Mouse (Mus musculus) cerebellum, postnatal 10 days (tissue): ENCODE measurements around the gene Egln3.

Source experiments
- DNase-seq, 2 experiments: peaks; one replicate each; pipeline ENCODE4 v3.0.0; 2021; ENCODE audit warnings: mixed read lengths in 2 of 2

Egln3 gene

GRCm38 (mm10) chr12:54202276-54202675 lies 1.4 kb downstream of the Egln3 start:
- no peak for DNase-seq

DNA sequence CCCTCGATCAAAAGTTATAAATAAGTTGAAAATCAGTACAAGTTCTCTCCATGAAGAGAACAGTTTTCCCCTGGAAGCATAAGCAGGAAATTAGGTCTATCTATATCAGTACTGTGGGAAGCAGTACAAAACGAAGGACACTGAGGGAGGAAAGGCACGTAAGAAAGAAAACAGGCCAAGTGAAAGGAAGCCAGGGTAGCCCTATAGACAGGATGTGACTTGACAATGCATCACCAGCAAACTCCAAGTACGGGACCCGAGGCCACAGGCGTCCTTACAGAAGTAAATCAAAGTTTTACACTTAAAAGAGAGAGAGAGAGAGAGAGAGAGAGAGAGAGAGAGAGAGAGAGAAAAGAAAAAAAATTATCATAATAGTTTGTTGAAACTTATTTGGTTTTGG lies 2.8 kb downstream of the Egln3 start:
- no peak for DNase-seq

- DNase-seq, result peak; percentile 35 to 50
These were observed 3.5 kb downstream of the Egln3 start for GRCm38 (mm10) chr12:54200172-54200571.

- no peak for DNase-seq
These were observed 5.3 kb downstream of the Egln3 start for GRCm38 (mm10) chr12:54198282-54198918.

DNA sequence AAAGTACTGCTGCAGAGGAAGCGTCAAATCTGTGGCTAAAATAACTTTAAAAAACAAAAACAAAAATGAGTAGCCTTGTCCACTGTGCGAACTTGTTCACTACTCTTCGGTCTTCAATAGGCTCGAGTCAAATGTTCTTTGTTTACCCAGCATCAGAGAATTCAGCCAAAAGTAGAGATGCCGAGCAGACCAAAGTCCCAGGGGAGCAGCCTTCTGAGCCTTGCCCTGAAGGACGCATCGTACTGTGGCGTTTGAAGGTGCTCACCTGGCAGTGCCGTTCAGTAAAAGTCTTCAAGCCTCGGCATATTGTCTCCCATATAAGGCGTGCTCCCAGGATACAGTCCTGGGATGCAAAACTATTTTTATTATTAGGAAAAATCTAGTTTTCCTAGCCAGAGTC lies 5.8 kb downstream of the Egln3 start:
- peak in 1 of 2 experiments; percentile 47 for DNase-seq

GRCm38 (mm10) chr12:54197301-54197782 lies 6.3 kb downstream of the Egln3 start:
- peak; percentile 71 to 78 for DNase-seq

DNA sequence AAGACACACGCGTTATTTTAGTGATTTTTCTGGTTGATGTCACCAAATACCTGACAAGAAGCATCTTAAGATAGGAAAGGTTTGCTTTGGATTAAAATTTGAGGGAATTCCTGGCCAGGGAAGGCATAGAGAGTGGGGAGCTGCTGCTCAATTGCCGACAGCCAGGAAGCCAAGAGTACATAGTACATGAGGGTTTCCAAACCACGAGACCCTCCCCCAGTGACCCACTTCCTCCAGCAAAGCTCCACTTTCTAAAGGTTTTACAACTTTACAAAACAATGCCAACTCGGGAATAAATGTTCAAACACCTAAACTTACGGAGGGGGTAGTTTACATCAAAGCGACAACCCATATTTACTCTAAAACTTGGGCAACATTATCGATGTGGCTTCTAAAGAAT lies 6.8 kb downstream of the Egln3 start:
- no peak for DNase-seq

DNA sequence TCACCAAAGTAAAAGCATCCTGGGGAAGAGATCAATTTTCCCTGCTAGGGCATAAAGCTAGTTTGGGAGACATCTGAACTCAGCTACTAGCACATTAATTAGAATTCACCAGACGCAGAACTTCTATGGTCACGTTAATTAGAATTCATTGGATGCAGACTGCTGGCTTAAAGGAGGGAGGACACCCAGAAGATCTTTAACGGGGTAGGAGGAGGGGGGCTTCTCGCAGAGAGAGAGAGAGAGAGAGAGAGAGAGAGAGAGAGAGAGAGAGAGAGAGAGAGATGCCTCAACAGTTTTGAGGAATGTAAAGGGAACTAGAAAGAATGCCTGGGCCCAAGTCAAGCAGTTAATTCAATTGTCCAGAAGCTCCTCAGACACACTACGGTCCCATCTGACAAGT lies 9.5 kb downstream of the Egln3 start:
- no peak for DNase-seq

- DNase-seq, result no peak
These were observed 11.4 kb downstream of the Egln3 start for GRCm38 (mm10) chr12:54192305-54192661.

DNA sequence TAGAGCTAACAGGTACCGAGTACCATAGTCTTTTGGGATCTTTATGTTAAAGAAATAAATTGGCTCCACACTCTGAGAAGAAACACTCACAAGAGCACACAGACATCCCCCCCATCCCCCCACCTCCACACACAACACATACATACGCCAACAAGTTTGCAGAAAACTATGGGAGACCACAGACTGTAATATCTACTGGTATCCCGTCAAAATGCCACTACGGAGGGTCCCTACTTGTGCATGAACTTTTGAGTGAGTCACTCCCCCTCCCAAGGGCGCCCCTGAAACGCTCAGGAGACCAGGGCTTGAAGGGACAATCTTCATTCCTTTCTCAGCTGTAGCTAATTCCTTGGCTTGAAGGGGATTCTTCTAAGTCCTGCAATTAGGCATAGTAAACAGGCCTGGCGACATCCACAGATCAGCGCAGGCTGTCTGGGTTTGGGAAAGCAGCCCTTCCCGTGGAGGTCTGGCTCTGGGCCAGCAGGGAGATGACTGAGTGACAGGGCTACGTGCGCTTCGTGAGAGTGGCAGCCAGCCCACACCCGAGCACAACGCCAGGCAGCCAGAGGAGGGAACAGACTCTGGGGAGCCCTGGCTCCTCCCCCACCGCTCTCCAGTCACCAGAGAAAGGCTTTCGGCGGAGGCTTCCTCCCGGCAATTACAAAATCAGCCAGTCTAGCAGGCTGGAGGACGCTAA lies 11.9 kb downstream of the Egln3 start:
- peak; percentile 96 to 98 for DNase-seq

DNA sequence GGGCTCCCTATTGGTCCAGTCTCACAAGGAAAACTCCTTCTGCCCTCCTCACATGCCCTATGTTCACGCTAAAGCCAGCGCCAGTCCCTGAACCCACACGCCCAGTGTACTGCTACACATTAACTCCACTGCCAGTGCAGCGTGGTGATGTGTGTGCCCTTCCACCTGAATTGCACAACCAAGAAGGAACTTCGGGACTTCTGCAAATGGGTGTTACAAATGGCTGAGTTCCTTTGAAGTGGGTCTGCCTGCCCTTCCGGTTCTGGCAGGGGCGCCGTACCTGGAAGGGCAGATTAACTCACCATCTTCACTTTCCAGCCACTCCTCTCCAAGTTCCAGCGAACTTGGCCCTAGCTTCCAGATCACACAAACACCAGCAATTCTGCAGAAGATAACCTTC lies 12.5 kb downstream of the Egln3 start:
- DNase-seq, result no peak

DNA sequence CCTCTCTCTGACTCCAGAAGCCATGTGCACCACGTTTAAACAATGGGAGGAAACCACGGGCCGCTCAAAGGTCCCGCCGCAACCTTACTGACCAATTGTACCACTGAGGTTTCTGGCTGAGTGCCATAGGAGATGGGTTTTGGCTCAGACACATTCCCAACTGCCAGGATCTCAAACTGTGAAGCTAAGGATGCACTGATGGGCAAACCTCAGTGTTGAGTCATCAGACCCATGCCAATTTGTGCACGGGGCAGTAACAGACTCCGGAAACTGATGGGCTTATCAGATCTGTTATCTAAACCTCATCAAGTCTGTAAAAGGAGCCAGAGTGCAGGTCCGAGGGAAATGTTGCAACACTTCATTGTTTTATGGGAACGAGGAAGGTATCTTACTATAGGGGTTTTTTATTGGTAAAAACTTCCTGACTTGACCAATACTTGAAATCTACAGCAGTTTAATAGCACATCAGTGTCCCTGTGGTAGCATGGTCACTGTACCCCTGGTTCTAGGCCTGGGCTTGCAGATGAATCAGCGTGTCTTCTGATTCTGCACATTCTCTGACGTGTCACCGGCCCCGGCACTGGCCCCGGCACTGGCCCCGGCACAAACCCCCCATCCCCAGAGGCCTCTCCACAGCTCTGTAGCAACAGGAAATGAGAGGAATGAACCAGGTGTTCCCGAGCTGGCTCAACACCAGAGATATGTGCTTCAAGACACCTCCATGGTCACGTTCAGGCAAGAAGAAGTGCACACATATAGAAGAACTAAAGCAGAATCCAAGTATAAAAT lies 15.7 kb downstream of the Egln3 start:
- peak; percentile 74 to 76 for DNase-seq

DNA sequence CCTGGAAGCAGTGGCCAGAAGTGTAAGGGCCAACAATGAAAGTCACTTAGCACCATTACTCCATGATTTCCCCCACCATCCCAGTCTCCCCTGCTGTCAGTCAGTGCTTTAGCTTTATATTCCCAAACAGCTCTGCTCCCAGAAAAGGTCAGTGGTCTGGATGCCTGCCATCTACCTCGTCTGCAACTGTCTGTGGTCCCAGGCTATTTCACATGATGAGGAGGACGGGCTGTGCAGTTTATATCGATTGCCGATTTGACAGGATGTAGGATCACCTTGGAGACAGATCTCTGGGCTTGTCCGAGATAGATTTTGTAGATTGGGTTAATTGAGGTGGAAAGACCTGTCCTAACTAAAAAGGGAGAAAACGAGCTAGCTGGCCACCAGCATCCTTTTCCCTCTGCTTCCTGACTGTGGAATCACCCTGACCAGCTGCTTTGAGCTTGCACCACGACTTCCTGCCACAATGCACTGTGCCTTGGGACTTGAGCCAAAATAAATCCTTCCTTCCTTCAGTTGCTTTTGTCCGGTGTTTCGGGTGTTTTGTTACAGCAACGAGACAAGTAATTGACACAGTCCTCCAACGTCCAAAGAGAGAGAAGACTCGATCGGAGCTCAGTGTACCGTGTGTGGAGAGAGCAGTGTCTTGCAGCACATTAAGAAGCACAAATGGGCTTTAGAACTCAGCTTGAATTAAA lies 16.6 kb downstream of the Egln3 start:
- peak in 1 of 2 experiments; percentile 27 for DNase-seq

DNA sequence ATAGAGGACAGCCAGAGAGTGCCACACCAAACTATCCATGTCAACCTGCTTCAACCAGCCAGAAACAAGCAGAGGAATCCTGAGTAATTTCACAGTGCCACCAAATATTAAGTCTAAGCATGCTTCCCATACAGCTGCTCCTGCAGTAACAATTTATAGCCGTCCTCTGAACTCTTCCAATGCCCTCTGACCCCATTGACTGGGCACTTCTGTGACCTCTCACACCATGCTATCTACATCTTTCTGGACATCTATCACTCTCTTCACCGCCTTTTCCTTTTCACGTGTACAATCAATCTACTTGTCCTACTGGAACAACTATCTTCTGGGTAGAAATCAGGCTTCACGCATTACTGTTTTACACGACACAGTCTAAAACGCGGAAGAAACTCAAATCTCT lies 19.4 kb downstream of the Egln3 start:
- DNase-seq, result no peak

DNA sequence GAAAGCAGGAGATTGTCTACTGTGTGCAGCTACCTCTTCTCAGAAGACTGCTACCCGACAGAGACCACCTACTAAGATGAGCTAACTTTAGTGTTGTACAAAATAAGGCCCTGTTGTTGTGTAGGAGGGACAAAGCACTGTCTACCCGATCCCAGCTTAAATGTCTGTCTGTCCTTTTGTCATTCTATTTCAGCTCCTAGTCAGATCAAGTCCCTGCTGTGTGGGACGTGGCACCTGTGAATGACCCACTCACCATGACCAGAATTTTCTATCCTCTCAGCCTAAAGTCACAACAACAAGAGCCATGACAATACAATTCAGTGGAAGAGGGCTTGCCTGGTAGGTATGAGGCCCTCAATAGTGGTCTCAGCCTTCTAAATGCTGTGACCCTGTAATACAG lies 25.3 kb downstream of the Egln3 start:
- no peak for DNase-seq

DNA sequence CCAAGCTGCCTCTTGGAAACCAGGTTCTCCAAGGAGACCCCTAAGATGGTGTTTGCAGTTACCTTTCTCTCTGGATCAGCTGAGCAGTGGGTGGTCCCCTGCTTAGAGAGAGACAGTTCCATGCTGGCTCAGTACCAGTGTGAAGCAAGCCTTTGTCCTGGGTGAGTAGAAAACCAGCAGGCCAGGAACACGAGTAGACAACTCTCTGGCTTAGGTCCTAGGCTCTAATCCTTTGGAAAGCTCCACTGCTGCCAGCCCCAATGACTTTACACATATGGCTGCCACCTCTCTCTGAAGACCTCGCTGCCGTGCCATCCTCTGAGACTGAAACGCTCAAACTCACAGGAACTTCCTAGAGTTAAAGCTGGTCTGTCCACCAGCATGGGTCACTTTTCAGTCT lies 34.9 kb downstream of the Egln3 start:
- DNase-seq, result peak; percentile 21 to 46

DNA sequence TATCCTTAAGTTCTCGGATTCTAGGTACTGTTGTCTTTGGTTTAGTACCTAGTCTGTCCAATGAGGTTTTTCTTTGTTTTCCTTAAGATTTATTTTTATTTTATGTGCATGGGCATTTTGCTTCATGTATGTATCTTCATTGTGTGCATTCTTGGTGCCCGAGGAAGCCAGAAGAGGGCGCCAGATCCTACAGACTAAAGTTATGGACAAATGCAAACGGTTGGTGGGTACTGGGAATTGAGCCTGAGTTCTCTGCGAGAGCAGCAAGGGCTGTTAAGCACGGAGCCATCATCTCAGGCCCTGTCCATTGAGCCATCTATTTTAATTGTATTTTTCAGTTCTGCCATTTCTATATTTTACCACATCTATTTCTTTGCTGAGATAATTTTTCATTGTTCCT lies 35.9 kb downstream of the Egln3 start:
- peak in 1 of 2 experiments; percentile 30 for DNase-seq

DNA sequence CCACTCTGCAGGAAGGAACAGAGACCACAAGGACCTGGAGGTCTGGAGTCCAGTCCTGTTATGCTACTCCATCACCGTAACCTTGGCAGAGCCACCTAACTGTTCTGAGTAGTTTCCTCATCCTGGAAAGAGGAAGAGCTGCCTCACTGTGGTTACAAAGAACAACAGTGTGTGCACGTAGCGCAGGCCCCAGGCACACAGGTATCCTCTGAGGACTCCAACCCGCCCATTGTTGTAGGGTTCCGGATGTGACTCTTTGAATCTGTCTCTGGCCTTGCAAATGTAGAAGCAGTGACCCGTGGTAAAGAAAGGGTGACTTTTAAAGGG lies 39.0 kb downstream of the Egln3 start:
- DNase-seq, result no peak

- DNase-seq, result no peak
These were observed 39.5 kb downstream of the Egln3 start for GRCm38 (mm10) chr12:54164040-54164723.

- no peak for DNase-seq
These were observed 40.5 kb downstream of the Egln3 start for GRCm38 (mm10) chr12:54163166-54163565.

GRCm38 (mm10) chr12:54162637-54163131 lies 41.0 kb downstream of the Egln3 start:
- DNase-seq, result peak; percentile 15 to 25

- DNase-seq, result no peak
These were observed 42.0 kb downstream of the Egln3 start for GRCm38 (mm10) chr12:54161468-54162202.
